Mouse (Mus musculus) limb, embryonic 14.5 days (tissue): ENCODE results near the gene Cx3cr1. TPM values are rescaled to one million over a fixed set of nuclear protein-coding genes. Genes with fewer than 3 reads are reported as not detected.
"Not testable (repeated sequence)": the region's sequence is repeated elsewhere in the genome, so short reads cannot be mapped to it uniquely, and the experiment has no call there.

ENCODE experiments used
- ATAC-seq: fragments of 200-750 bp; cut with Nextera tagmentation; 2 replicates; pipeline ENCODE4 v1.8.0; 2017; ENCODE audit warnings: low read depth, moderate number of reproducible peaks, moderate TSS enrichment; ENCODE audit not compliant: low FRiP score
- DNase-seq: peaks from one replicate; pipeline ENCODE4 v3.0.0-alpha.2; 2015; ENCODE audit warnings: low spot score
- H3K27ac ChIP-seq: fragments of 300-500 bp; sonication (generic); replicated peaks from 2 replicates; pipeline ENCODE4 v1.5.1; 2014; ENCODE audit warnings: low read depth, mild to moderate bottlenecking, low read length, moderate library complexity, mixed read lengths
- H3K27me3 ChIP-seq: fragments of 300-500 bp; sonication (generic); 2 replicates; pipeline ENCODE4 v1.6.1; 2014; ENCODE audit warnings: low read length, mixed read lengths; ENCODE audit not compliant: control insufficient read depth, insufficient read depth
- H3K36me3 ChIP-seq: fragments of 300-500 bp; sonication (generic); 2 replicates; pipeline ENCODE4 v1.6.1; 2014; ENCODE audit warnings: mild to moderate bottlenecking, low read length, moderate library complexity, mixed read lengths; ENCODE audit not compliant: control insufficient read depth, insufficient read depth
- H3K4me1 ChIP-seq: fragments of 300-500 bp; sonication (generic); 2 replicates; pipeline ENCODE4 v1.6.1; 2014; ENCODE audit warnings: antibody characterized with exemption, low read length, mixed read lengths; ENCODE audit not compliant: control insufficient read depth, insufficient read depth
- H3K4me2 ChIP-seq: fragments of 300-500 bp; sonication (generic); replicated peaks from 2 replicates; pipeline ENCODE4 v1.6.1; 2014; ENCODE audit warnings: low read depth, mild to moderate bottlenecking, low read length, moderate library complexity; ENCODE audit not compliant: severe bottlenecking
- H3K4me3 ChIP-seq: fragments of 300-500 bp; sonication (generic); replicated peaks from 2 replicates; pipeline ENCODE4 v1.5.1; 2014; ENCODE audit warnings: low read length
- H3K9ac ChIP-seq: fragments of 300-500 bp; sonication (generic); 2 replicates; pipeline ENCODE4 v1.6.1; 2014; ENCODE audit warnings: mild to moderate bottlenecking, low read depth, low read length, moderate library complexity; ENCODE audit not compliant: severe bottlenecking
- H3K9me3 ChIP-seq: fragments of 300-500 bp; sonication (generic); 2 replicates; pipeline ENCODE4 v1.6.1; 2016; ENCODE audit warnings: low read length; ENCODE audit not compliant: control insufficient read depth
- POLR2A ChIP-seq: fragments of 200-500 bp; IDR thresholded peaks from 2 replicates; pipeline ENCODE4 v1.8.0; 2012; ENCODE audit warnings: inconsistent platforms, mild to moderate bottlenecking, moderate library complexity, borderline replicate concordance; ENCODE audit not compliant: insufficient read depth, insufficient read length; ENCODE audit errors: extremely low read depth
- WGBS: fragments of 180-500 bp; shearing (Covaris S2); extraction: QIAGEN DNeasy Blood & Tissue Kit; methylation state at CpG from one replicate; pipeline ENCODE4 v1.1.7; 2014; 5-methylcytosine and 5-hydroxymethylcytosine counted together
- polyA plus RNA-seq, 2 experiments: library from polyadenylated mRNA; depleted of rRNA in 1 of 2; stranded (reverse) in 1 of 2; unstranded in 1 of 2; fragments of >200 nt; fragmentation: Nextera tagmentation in 1 of 2; extraction: Ambion mirVana in 1 of 2; gene quantifications; 2 replicates each; pipeline versions ENCODE4 v1.2.1 to v1.2.3; 2012 to 2014

Cx3cr1 gene
- polyA plus RNA-seq, 2 experiments: 10.1 to 11.0 TPM

- Histone ChIP-seq H3K4me3 (no peak overlapping the region), H3K27me3 (no peaks in the 10 kb centered on the region), H3K9ac (no peak overlapping the region), H3K9me3 (no peaks in the 10 kb centered on the region), H3K36me3 (no peaks in the 10 kb centered on the region), H3K4me2 (no peak overlapping the region), H3K27ac (no peak overlapping the region), H3K4me1 (no peaks in the 10 kb centered on the region; the same call in 1 of the 2 replicates)
- TF ChIP-seq POLR2A: no peak
- no peak for DNase-seq
- WGBS: 71% methylated on average over 9 of the region's 10 CpGs
- ATAC-seq: no peak
Measured at GRCm38 (mm10) chr9:120016956-120017355, 52.7 kb downstream of the Cx3cr1 start.

DNA sequence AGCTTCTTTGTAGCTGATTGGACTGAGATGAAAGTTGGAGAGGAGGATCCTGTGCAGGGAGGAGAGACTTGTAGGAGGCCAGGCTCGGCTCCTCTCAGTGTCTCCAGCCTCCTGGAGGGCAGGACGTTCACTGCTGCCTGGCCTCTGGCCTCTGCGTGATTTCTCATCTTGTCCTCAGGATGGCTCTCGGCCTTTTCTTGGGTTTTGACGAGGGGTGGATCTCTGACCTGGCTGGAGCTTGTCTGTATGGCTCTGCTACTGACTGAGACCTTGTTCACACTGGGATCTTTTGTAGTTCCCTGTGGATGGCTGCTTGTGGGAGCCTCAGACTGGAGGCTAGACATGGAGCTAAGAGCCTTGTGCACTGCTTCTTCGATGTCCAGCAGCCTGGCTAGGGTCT, 54.9 kb downstream of the Cx3cr1 start:
- peaks cover 4% of the 10 kb centered on the region; the same call in 1 of the 2 replicates for H3K4me1 ChIP-seq
- no peak overlapping the region for H3K27ac ChIP-seq
- no peaks in the 10 kb centered on the region for H3K9me3 ChIP-seq
- no peaks in the 10 kb centered on the region for H3K27me3 ChIP-seq
- no peak overlapping the region for H3K4me3 ChIP-seq
- no peak for ATAC-seq
- H3K4me2 ChIP-seq: no peak overlapping the region
- no peak overlapping the region for H3K9ac ChIP-seq
- H3K36me3 ChIP-seq: no peaks in the 10 kb centered on the region
- no peak for TF ChIP-seq POLR2A
- 56% methylated on average over 6 of the region's 6 CpGs for WGBS
- DNase-seq: no peak

DNA sequence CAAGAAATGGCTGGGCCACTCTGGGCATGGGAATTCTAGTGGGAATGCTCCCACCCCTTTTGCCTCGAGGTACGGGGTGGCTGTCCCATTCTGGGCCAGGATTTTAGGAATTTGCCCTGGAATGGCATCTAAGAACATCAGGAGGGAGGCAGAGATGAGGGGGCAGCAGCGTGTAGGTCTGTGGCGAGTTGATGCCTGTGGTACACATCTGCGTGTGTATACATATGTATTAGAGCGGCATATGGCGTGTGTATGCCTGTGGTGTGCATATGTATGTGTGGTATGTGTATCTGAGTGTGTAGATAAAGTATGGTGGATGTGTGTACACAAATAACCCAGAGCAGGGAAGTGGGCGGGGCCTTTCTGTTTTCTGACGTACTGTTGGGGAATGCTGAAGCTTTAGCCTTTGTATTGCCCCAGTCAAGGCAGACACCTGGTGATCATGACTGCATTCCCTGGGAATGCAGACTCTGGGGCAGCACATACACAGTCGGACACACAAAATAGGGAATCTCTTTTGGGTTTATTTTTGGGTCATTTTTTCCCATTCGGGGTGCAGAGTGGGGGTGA, 56.3 kb downstream of the Cx3cr1 start:
- 67% methylated on average over 11 of the region's 11 CpGs for WGBS
- ATAC-seq (no peak), DNase-seq (no peak)
- Histone ChIP-seq H3K27me3 (no peaks in the 10 kb centered on the region), H3K27ac (no peak overlapping the region), H3K36me3 (no peaks in the 10 kb centered on the region), H3K4me2 (no peak overlapping the region), H3K4me3 (no peak overlapping the region), H3K4me1 (peaks cover 4% of the 10 kb centered on the region; the same call in 1 of the 2 replicates), H3K9me3 (no peaks in the 10 kb centered on the region), H3K9ac (no peak overlapping the region)
- TF ChIP-seq POLR2A: no peak

DNA sequence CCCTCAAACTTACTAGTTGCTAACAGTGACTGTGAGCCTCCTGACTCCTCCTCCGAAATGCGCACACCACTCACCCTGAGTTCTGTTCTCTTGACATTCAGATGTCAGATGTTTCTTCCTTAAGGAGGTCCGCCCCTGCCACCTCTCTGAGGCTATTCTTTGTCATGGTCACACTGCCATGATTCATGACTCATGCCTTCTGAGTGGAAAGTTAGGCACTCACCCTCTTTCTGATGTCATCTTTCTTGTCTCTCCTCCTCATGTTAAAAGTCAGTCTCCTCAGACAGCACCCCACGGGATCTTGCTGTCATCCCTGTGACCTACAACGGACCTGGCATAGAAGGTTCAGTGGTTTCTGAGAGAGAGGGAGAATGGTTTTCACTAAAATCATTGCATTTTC, 56.9 kb downstream of the Cx3cr1 start:
- 78% methylated on average over 5 of the region's 5 CpGs for WGBS
- Histone ChIP-seq H3K4me1 (peaks cover 4% of the 10 kb centered on the region; the same call in 1 of the 2 replicates), H3K27ac (no peak overlapping the region), H3K9ac (no peak overlapping the region), H3K27me3 (no peaks in the 10 kb centered on the region), H3K4me3 (no peak overlapping the region), H3K4me2 (no peak overlapping the region), H3K9me3 (no peaks in the 10 kb centered on the region), H3K36me3 (no peaks in the 10 kb centered on the region)
- no peak for TF ChIP-seq POLR2A
- DNase-seq: no peak
- no peak for ATAC-seq

DNA sequence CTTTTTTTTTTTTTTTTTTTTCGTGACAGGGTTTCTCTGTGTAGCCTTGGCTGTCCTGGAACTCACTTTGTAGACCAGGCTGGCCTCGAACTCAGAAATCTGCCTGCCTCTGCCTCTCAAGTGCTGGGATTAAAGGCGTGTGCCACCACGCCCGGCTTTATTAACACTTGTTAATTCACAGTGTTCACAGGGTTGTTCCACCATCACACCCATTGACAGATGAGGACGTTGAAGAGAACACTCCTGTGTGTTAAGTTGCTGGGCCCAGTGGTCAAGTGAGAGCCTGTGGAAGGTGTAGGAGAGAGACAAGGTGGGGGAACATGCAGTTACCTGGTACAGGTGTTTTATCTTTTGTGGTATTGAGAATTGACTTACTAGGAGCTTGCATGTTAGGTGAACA, 57.5 kb downstream of the Cx3cr1 start:
- not testable (repeated sequence) for H3K4me3 ChIP-seq, H3K9me3 ChIP-seq, DNase-seq, H3K27ac ChIP-seq, H3K9ac ChIP-seq, ATAC-seq, H3K36me3 ChIP-seq, H3K4me2 ChIP-seq, H3K4me1 ChIP-seq, H3K27me3 ChIP-seq
- WGBS: 83% methylated on average over 6 of the region's 6 CpGs

- Histone ChIP-seq H3K9ac (no peak overlapping the region), H3K4me2 (peak overlapping the region; percentile 78), H3K4me3 (peak overlapping the region; percentile 39), H3K36me3 (no peaks in the 10 kb centered on the region), H3K9me3 (no peaks in the 10 kb centered on the region), H3K27ac (no peak overlapping the region), H3K4me1 (peaks cover 4% of the 10 kb centered on the region; the same call in 1 of the 2 replicates), H3K27me3 (no peaks in the 10 kb centered on the region)
- WGBS: under 1% methylated on average over 10 of the region's 10 CpGs
- DNase-seq: peak; percentile 63
- ATAC-seq: peak; percentile 56
- TF ChIP-seq POLR2A: no peak
Measured at GRCm38 (mm10) chr9:120011533-120011932, 58.1 kb downstream of the Cx3cr1 start.
